Mouse (Mus musculus) neural tube, embryonic 13.5 days (tissue): Measurements from ENCODE around the gene Plagl1. TPM values are rescaled to one million over a fixed set of nuclear protein-coding genes. Genes with fewer than 3 reads are reported as not detected.

Source experiments
- ATAC-seq: fragments of 200-750 bp; cut with Nextera tagmentation; 2 replicates; pipeline ENCODE4 v1.8.0; 2017; ENCODE audit warnings: low read depth, mild to moderate bottlenecking, moderate TSS enrichment, moderate library complexity
- H3K27ac ChIP-seq: fragments of 300-500 bp; sonication (generic); replicated peaks from 2 replicates; pipeline ENCODE4 v1.5.1; 2015; ENCODE audit warnings: moderate library complexity, mild to moderate bottlenecking, inconsistent platforms
- H3K27me3 ChIP-seq: fragments of 300-500 bp; sonication (generic); 2 replicates; pipeline ENCODE4 v1.6.1; 2015; ENCODE audit warnings: mild to moderate bottlenecking, inconsistent platforms
- H3K36me3 ChIP-seq: fragments of 300-500 bp; sonication (generic); 2 replicates; pipeline ENCODE4 v1.6.1; 2015; ENCODE audit warnings: mild to moderate bottlenecking, inconsistent platforms
- H3K4me1 ChIP-seq: fragments of 300-500 bp; sonication (generic); replicated peaks from 2 replicates; pipeline ENCODE4 v1.6.1; 2015; ENCODE audit warnings: inconsistent platforms
- H3K4me2 ChIP-seq: fragments of 300-500 bp; sonication (generic); 2 replicates; pipeline ENCODE4 v1.6.1; 2015; ENCODE audit warnings: inconsistent platforms, mild to moderate bottlenecking, moderate library complexity
- H3K4me3 ChIP-seq: fragments of 300-500 bp; sonication (generic); 2 replicates; pipeline ENCODE4 v1.5.1; 2015; ENCODE audit warnings: mild to moderate bottlenecking, inconsistent platforms
- H3K9ac ChIP-seq: fragments of 300-500 bp; sonication (generic); 2 replicates; pipeline ENCODE4 v1.6.1; 2015; ENCODE audit warnings: moderate library complexity, mild to moderate bottlenecking, inconsistent platforms
- H3K9me3 ChIP-seq: fragments of 300-500 bp; sonication (generic); 2 replicates; pipeline ENCODE4 v1.6.1; 2016; ENCODE audit warnings: inconsistent platforms
- WGBS: fragments of 180-500 bp; shearing (Covaris S2); methylation state at CpG from one replicate; pipeline ENCODE4 v1.1.7; 2015; 5-methylcytosine and 5-hydroxymethylcytosine counted together
- polyA plus RNA-seq: library from polyadenylated mRNA; unstranded; fragments of >200 nt; fragmentation: Nextera tagmentation; extraction: Ambion mirVana; gene quantifications from 2 replicates; pipeline ENCODE4 v1.2.1, GENCODE M21; 2015

The Plagl1 gene
- polyA plus RNA-seq, 1 experiment from 2014 or later = 35.6 TPM

GRCm38 (mm10) chr10:13180211-13180610, 119.9 kb downstream of the Plagl1 start:
- H3K9me3 ChIP-seq = no peaks in the 10 kb centered on the region
- no peak overlapping the region for H3K4me2 ChIP-seq
- no peak for ATAC-seq
- no peaks in the 10 kb centered on the region for H3K4me1 ChIP-seq
- H3K4me3 ChIP-seq = no peak overlapping the region
- peaks cover 89% of the 10 kb centered on the region for H3K36me3 ChIP-seq
- H3K27me3 ChIP-seq = no peaks in the 10 kb centered on the region
- no peak overlapping the region for H3K9ac ChIP-seq
- 94% methylated on average over 7 of the region's 7 CpGs for WGBS
- no peak overlapping the region for H3K27ac ChIP-seq

Other genes with a start within 250 kb of the Plagl1 start
- 34.3 and 34.6 TPM in 2 replicates for gene Utrn, start 191.1 kb upstream of the Plagl1 start, polyA plus RNA-seq
- 4.1 and 4.4 TPM in 2 replicates for gene Stx11, start 96.2 kb upstream of the Plagl1 start, polyA plus RNA-seq
- 26.3 and 27.3 TPM in 2 replicates for gene Sf3b5, start 55.2 kb upstream of the Plagl1 start, polyA plus RNA-seq
- gene Zc2hc1b, start 117.5 kb downstream of the Plagl1 start, polyA plus RNA-seq = not detected in 2 replicates
- gene Ltv1, start 132.7 kb downstream of the Plagl1 start, polyA plus RNA-seq = 37.9 and 51.4 TPM in 2 replicates